Mouse (Mus musculus): ENCODE measurements around the gene Brk1. TPM values are rescaled to one million over a fixed set of nuclear protein-coding genes. Genes with fewer than 3 reads are reported as not detected.

Brk1 gene
- total and polyA plus RNA-seq, 2 experiments from 2014 or later, result 210 to 284 TPM

- TF ChIP-seq CTCF (IDR thresholded peaks at IDR 0.05), result no peak
- no peaks in the 10 kb centered on the region for H3K9me3 ChIP-seq (ENCODE audit: low read length)
- H3K27ac ChIP-seq (ENCODE audit: low read depth, low read length), result no peak overlapping the region
- 31% methylated on average over 5 of the region's 5 CpGs for WGBS
- DNase-seq (ENCODE audit: low spot score) (peak; percentile 17), ATAC-seq (ENCODE audit: low FRiP score) (no peak)
- peak overlapping the region; percentile 69 for H3K4me3 ChIP-seq (ENCODE audit: low read depth, low read length)
- no peaks in the 10 kb centered on the region for H3K27me3 ChIP-seq (ENCODE audit: insufficient read depth, low read length)
- H3K4me2 ChIP-seq (ENCODE audit: low read depth, low read length, poor library complexity, severe bottlenecking), result peak overlapping the region; percentile 75
- H3K36me3 ChIP-seq (ENCODE audit: insufficient read depth, low read length), result peaks cover 13% of the 10 kb centered on the region
- H3K9ac ChIP-seq (replicated peaks; ENCODE audit: low read length, poor library complexity, severe bottlenecking), result peak overlapping the region; percentile 86; the same call in 1 of the 2 replicates
- peaks cover 5% of the 10 kb centered on the region; the same call in 1 of the 2 replicates for H3K4me1 ChIP-seq (ENCODE audit: insufficient read depth, low read length)
These were observed 20.6 kb downstream of the Brk1 start for GRCm38 (mm10) chr6:113624989-113625770.

- WGBS, result 81% methylated on average over 5 of the region's 5 CpGs
- no peak for ATAC-seq (ENCODE audit: low FRiP score)
These were observed 25.8 kb downstream of the Brk1 start for GRCm38 (mm10) chr6:113630322-113630721.

GRCm38 (mm10) chr6:113632863-113633262 is 28.3 kb downstream of the Brk1 start:
- Histone ChIP-seq H3K4me1 (ENCODE audit: insufficient read depth, low read length) (no peaks in the 10 kb centered on the region), H3K9me3 (ENCODE audit: low read length) (no peaks in the 10 kb centered on the region), H3K4me2 (ENCODE audit: low read depth, low read length, poor library complexity, severe bottlenecking) (no peak overlapping the region), H3K9ac (replicated peaks; ENCODE audit: low read length, poor library complexity, severe bottlenecking) (no peak overlapping the region), H3K27ac (ENCODE audit: low read depth, low read length) (no peak overlapping the region), H3K4me3 (ENCODE audit: low read depth, low read length) (no peak overlapping the region), H3K27me3 (ENCODE audit: insufficient read depth, low read length) (no peaks in the 10 kb centered on the region), H3K36me3 (ENCODE audit: insufficient read depth, low read length) (peaks cover 22% of the 10 kb centered on the region)
- WGBS, result 92% methylated on average over 4 of the region's 4 CpGs
- TF ChIP-seq CTCF (IDR thresholded peaks at IDR 0.05), result no peak
- DNase-seq (ENCODE audit: low spot score), result no peak
- no peak for ATAC-seq (ENCODE audit: low FRiP score)

More at GRCm38 (mm10) chr6:113630322-113630721, 25.8 kb downstream of the Brk1 start:
- no peak overlapping the region for H3K9ac ChIP-seq (replicated peaks; ENCODE audit: low read length, poor library complexity, severe bottlenecking)
- peaks cover 22% of the 10 kb centered on the region for H3K36me3 ChIP-seq (ENCODE audit: insufficient read depth, low read length)
- H3K4me2 ChIP-seq (ENCODE audit: low read depth, low read length, poor library complexity, severe bottlenecking), result no peak overlapping the region
- TF ChIP-seq CTCF (IDR thresholded peaks at IDR 0.05), result no peak
- no peak overlapping the region for H3K27ac ChIP-seq (ENCODE audit: low read depth, low read length)
- no peaks in the 10 kb centered on the region for H3K27me3 ChIP-seq (ENCODE audit: insufficient read depth, low read length)
- DNase-seq (ENCODE audit: low spot score), result no peak
- no peaks in the 10 kb centered on the region for H3K9me3 ChIP-seq (ENCODE audit: low read length)
- no peak overlapping the region for H3K4me3 ChIP-seq (ENCODE audit: low read depth, low read length)
- H3K4me1 ChIP-seq (ENCODE audit: insufficient read depth, low read length), result no peaks in the 10 kb centered on the region; the same call in 1 of the 2 replicates

GRCm38 (mm10) chr6:113638302-113639040 is 33.9 kb downstream of the Brk1 start, which contains the start of gene Irak2:
TSS of gene Irak2 (plus strand) at chr6:113638467.
- Histone ChIP-seq H3K27ac (ENCODE audit: low read depth, low read length) (no peak within 1 kb of the TSS), H3K4me3 (ENCODE audit: low read depth, low read length) (peak within 1 kb of the TSS; percentile 51), H3K9me3 (ENCODE audit: low read length) (no peaks in the 10 kb centered on the region), H3K36me3 (ENCODE audit: insufficient read depth, low read length) (no peaks in the 10 kb centered on the region), H3K9ac (replicated peaks; ENCODE audit: low read length, poor library complexity, severe bottlenecking) (peak within 1 kb of the TSS; percentile 57), H3K27me3 (ENCODE audit: insufficient read depth, low read length) (no peaks in the 10 kb centered on the region), H3K4me1 (ENCODE audit: insufficient read depth, low read length) (no peaks in the 10 kb centered on the region), H3K4me2 (ENCODE audit: low read depth, low read length, poor library complexity, severe bottlenecking) (peak within 1 kb of the TSS; percentile 63)
- peak; percentile 94 for DNase-seq (ENCODE audit: low spot score)
- peak; percentile 96 for TF ChIP-seq CTCF (IDR thresholded peaks at IDR 0.05)
- 8% methylated on average over 37 of the region's 37 CpGs for WGBS
- ATAC-seq (ENCODE audit: low FRiP score), result peak; percentile 92

GRCm38 (mm10) chr6:113639201-113639600 is 34.6 kb downstream of the Brk1 start:
- H3K27me3 ChIP-seq (ENCODE audit: insufficient read depth, low read length), result no peaks in the 10 kb centered on the region
- no peaks in the 10 kb centered on the region for H3K36me3 ChIP-seq (ENCODE audit: insufficient read depth, low read length)
- no peak overlapping the region for H3K4me3 ChIP-seq (ENCODE audit: low read depth, low read length)
- ATAC-seq (ENCODE audit: low FRiP score) (no peak), DNase-seq (ENCODE audit: low spot score) (no peak)
- WGBS, result 81% methylated on average over 4 of the region's 4 CpGs
- H3K9ac ChIP-seq (replicated peaks; ENCODE audit: low read length, poor library complexity, severe bottlenecking), result no peak overlapping the region
- TF ChIP-seq CTCF (IDR thresholded peaks at IDR 0.05), result no peak
- no peaks in the 10 kb centered on the region for H3K9me3 ChIP-seq (ENCODE audit: low read length)
- H3K4me2 ChIP-seq (ENCODE audit: low read depth, low read length, poor library complexity, severe bottlenecking), result no peak overlapping the region
- no peak overlapping the region for H3K27ac ChIP-seq (ENCODE audit: low read depth, low read length)
- no peaks in the 10 kb centered on the region for H3K4me1 ChIP-seq (ENCODE audit: insufficient read depth, low read length)

DNA sequence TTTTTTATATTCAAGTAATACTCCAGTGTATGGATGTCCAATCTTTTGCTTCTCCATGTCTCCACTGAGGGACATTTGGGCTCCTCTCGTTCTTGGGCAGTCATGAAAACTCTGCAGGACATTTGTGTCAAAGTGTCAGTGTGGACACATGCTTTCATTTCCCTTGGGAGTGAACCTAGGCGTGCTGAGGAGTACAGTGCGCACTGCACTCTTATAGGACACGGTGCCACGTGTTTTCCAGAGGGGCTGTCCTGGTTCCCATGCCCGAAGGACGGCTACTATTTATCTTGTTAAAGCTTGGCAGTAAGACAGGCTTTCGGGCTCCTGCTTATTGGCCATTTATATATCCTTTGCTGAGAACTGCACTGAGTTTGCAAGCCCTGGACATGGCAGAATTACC is 38.0 kb downstream of the Brk1 start:
- no peaks in the 10 kb centered on the region for H3K4me1 ChIP-seq (ENCODE audit: insufficient read depth, low read length)
- H3K36me3 ChIP-seq (ENCODE audit: insufficient read depth, low read length), result no peaks in the 10 kb centered on the region
- 87% methylated on average over 8 of the region's 8 CpGs for WGBS
- no peak overlapping the region for H3K9ac ChIP-seq (replicated peaks; ENCODE audit: low read length, poor library complexity, severe bottlenecking)
- DNase-seq (ENCODE audit: low spot score) (no peak), ATAC-seq (ENCODE audit: low FRiP score) (no peak)
- no peaks in the 10 kb centered on the region for H3K27me3 ChIP-seq (ENCODE audit: insufficient read depth, low read length)
- H3K27ac ChIP-seq (ENCODE audit: low read depth, low read length), result no peak overlapping the region
- H3K9me3 ChIP-seq (ENCODE audit: low read length), result no peaks in the 10 kb centered on the region
- no peak for TF ChIP-seq CTCF (IDR thresholded peaks at IDR 0.05)
- H3K4me2 ChIP-seq (ENCODE audit: low read depth, low read length, poor library complexity, severe bottlenecking), result no peak overlapping the region
- H3K4me3 ChIP-seq (ENCODE audit: low read depth, low read length), result no peak overlapping the region

Measured in midbrain, postnatal 0 days (tissue).